Mouse (Mus musculus) embryonic facial prominence, embryonic 15.5 days (tissue): ENCODE measurements around the gene Ncoa3. TPM values are rescaled to one million over a fixed set of nuclear protein-coding genes. Genes with fewer than 3 reads are reported as not detected.

ENCODE experiments used
- ATAC-seq: fragments of 200-750 bp; cut with Nextera tagmentation; 2 replicates; pipeline ENCODE4 v1.8.0; 2017; ENCODE audit warnings: low read depth, moderate TSS enrichment; ENCODE audit not compliant: insufficient number of reproducible peaks, low FRiP score, low TSS enrichment
- H3K27ac ChIP-seq: fragments of 300-500 bp; sonication (generic); replicated peaks from 2 replicates; pipeline ENCODE4 v1.5.1; 2015; ENCODE audit warnings: mild to moderate bottlenecking, inconsistent platforms
- H3K27me3 ChIP-seq: fragments of 300-500 bp; sonication (generic); 2 replicates; pipeline ENCODE4 v1.6.1; 2015; ENCODE audit warnings: inconsistent platforms
- H3K36me3 ChIP-seq: fragments of 300-500 bp; sonication (generic); 2 replicates; pipeline ENCODE4 v1.6.1; 2015; ENCODE audit warnings: mild to moderate bottlenecking, inconsistent platforms
- H3K4me1 ChIP-seq: fragments of 300-500 bp; sonication (generic); 2 replicates; pipeline ENCODE4 v1.6.1; 2015; ENCODE audit warnings: inconsistent platforms
- H3K4me2 ChIP-seq: fragments of 300-500 bp; sonication (generic); replicated peaks from 2 replicates; pipeline ENCODE4 v1.6.1; 2015; ENCODE audit warnings: mild to moderate bottlenecking, inconsistent platforms
- H3K4me3 ChIP-seq: fragments of 300-500 bp; sonication (generic); replicated peaks from 2 replicates; pipeline ENCODE4 v1.5.1; 2015; ENCODE audit warnings: mild to moderate bottlenecking, inconsistent platforms
- H3K9ac ChIP-seq: fragments of 300-500 bp; sonication (generic); 2 replicates; pipeline ENCODE4 v1.6.1; 2015; ENCODE audit warnings: inconsistent platforms
- H3K9me3 ChIP-seq: fragments of 300-500 bp; sonication (generic); replicated peaks from 2 replicates; pipeline ENCODE4 v1.6.1; 2016; ENCODE audit warnings: inconsistent platforms
- WGBS: fragments of 180-500 bp; shearing (Covaris S2); methylation state at CpG from one replicate; pipeline ENCODE4 v1.1.7; 2015; 5-methylcytosine and 5-hydroxymethylcytosine counted together
- polyA plus RNA-seq: library from polyadenylated mRNA; unstranded; fragments of >200 nt; fragmentation: Nextera tagmentation; extraction: Ambion mirVana; gene quantifications from 2 replicates; pipeline ENCODE4 v1.2.1, GENCODE M21; 2015

Ncoa3 gene
- polyA plus RNA-seq, 1 experiment from 2014 or later: 14.7 TPM

GRCm38 (mm10) chr2:166122781-166123180 is 130.3 kb downstream of the Ncoa3 start:
- 87% methylated on average over 6 of the region's 6 CpGs for WGBS
- Histone ChIP-seq H3K4me1 (peaks cover 16% of the 10 kb centered on the region), H3K36me3 (peaks cover 23% of the 10 kb centered on the region), H3K27me3 (no peaks in the 10 kb centered on the region), H3K4me2 (no peak overlapping the region), H3K27ac (no peak overlapping the region), H3K9ac (no peak overlapping the region), H3K9me3 (no peaks in the 10 kb centered on the region), H3K4me3 (no peak overlapping the region)
- no peak for ATAC-seq

Other genes with a start within 250 kb of the Ncoa3 start
- 50.4 and 50.9 TPM in 2 replicates for gene Zmynd8, start 93.6 kb upstream of the Ncoa3 start, polyA plus RNA-seq
- gene Sulf2, start 163.0 kb downstream of the Ncoa3 start, polyA plus RNA-seq: 116 and 138 TPM in 2 replicates